Mouse (Mus musculus) intestine, embryonic 16.5 days (tissue): ENCODE results near the gene Inhbc. TPM values are rescaled to one million over a fixed set of nuclear protein-coding genes. Genes with fewer than 3 reads are reported as not detected.

Source experiments
- ATAC-seq: fragments of 200-750 bp; cut with Nextera tagmentation; 2 replicates; pipeline ENCODE4 v1.8.0; 2017; ENCODE audit warnings: moderate TSS enrichment, moderate library complexity
- H3K27ac ChIP-seq: fragments of 300-500 bp; sonication (generic); 2 replicates; pipeline ENCODE4 v1.5.1; 2014; ENCODE audit warnings: mild to moderate bottlenecking, low read length
- H3K27me3 ChIP-seq: fragments of 300-500 bp; sonication (generic); replicated peaks from 2 replicates; pipeline ENCODE4 v1.6.1; 2014; ENCODE audit warnings: low read length, control low read depth, mixed read lengths; ENCODE audit not compliant: control insufficient read depth, insufficient read depth
- H3K36me3 ChIP-seq: fragments of 300-500 bp; sonication (generic); 2 replicates; pipeline ENCODE4 v1.6.1; 2014; ENCODE audit warnings: low read length, control low read depth; ENCODE audit not compliant: control insufficient read depth, insufficient read depth
- H3K4me1 ChIP-seq: fragments of 300-500 bp; sonication (generic); 2 replicates; pipeline ENCODE4 v1.6.1; 2014; ENCODE audit warnings: low read length, control low read depth, mixed read lengths; ENCODE audit not compliant: control insufficient read depth, insufficient read depth
- H3K4me2 ChIP-seq: fragments of 300-500 bp; sonication (generic); 2 replicates; pipeline ENCODE4 v1.6.1; 2014; ENCODE audit warnings: low read depth, low read length, control low read depth
- H3K4me3 ChIP-seq: fragments of 300-500 bp; sonication (generic); 2 replicates; pipeline ENCODE4 v1.5.1; 2014; ENCODE audit warnings: mild to moderate bottlenecking, low read length
- H3K9ac ChIP-seq: fragments of 300-500 bp; sonication (generic); 2 replicates; pipeline ENCODE4 v1.6.1; 2014; ENCODE audit warnings: low read depth, low read length
- H3K9me3 ChIP-seq: fragments of 300-500 bp; sonication (generic); 2 replicates; pipeline ENCODE4 v1.6.1; 2016; ENCODE audit warnings: low read length, control low read depth; ENCODE audit not compliant: control insufficient read depth
- WGBS: fragments of 180-500 bp; shearing (Covaris S2); extraction: QIAGEN DNeasy Blood & Tissue Kit; methylation state at CpG from one replicate; pipeline ENCODE4 v1.1.7; 2014; 5-methylcytosine and 5-hydroxymethylcytosine counted together
- polyA plus RNA-seq: library from polyadenylated mRNA; unstranded; fragments of >200 nt; fragmentation: Nextera tagmentation; extraction: Ambion mirVana; gene quantifications from 2 replicates; pipeline ENCODE4 v1.2.1, GENCODE M21; 2015

The Inhbc gene
- polyA plus RNA-seq, 1 experiment from 2014 or later = not detected

DNA sequence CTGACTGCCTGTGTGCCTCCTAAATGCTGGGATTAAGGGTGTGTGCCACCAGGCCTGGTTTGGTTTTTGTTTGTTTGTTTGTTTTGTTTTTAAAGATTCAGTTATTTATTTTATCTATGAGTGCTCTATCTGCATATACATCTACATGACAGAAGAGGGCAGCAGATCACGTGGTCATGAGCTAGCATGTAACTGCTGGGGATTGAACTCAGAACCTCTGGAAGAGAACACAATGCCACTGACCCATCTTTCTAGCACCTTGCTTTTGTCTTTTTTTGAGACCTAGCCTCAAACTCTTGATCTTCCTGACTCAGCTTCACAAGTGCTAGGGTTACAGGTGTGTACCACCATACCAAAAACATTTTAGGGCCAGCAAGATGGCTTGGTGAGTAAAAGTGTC is 35.0 kb downstream of the Inhbc start:
- no peaks in the 10 kb centered on the region for H3K36me3 ChIP-seq

DNA sequence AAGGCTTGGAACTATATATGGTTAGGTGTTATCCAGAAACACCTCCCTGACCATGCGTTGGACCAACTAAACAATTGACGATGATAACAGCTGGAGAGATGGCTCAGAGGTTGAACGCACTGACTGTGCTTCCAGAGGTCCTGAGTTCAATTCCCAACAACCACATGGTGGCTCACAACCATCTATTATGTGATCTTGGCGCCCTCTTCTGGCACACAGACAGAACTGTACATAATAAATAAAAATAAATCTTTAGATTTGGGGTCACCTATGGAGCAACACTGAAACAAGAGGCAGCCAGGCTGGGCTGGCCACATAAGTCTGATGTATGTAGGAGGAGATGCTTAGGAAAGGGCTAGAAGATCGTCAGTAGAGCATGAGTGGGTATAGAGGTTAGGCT is 37.1 kb downstream of the Inhbc start:
- no peak overlapping the region for H3K4me2 ChIP-seq
- 69% methylated on average over 5 of the region's 5 CpGs for WGBS
- H3K36me3 ChIP-seq = no peaks in the 10 kb centered on the region
- no peaks in the 10 kb centered on the region for H3K9me3 ChIP-seq
- no peak for ATAC-seq
- no peak overlapping the region for H3K27ac ChIP-seq
- no peak overlapping the region for H3K9ac ChIP-seq
- H3K4me1 ChIP-seq = no peaks in the 10 kb centered on the region
- peaks cover 3% of the 10 kb centered on the region; the same call in 1 of the 2 replicates for H3K27me3 ChIP-seq
- no peak overlapping the region for H3K4me3 ChIP-seq

More for the DNA sequence above, 35.0 kb downstream of the Inhbc start:
- no peak overlapping the region for H3K4me2 ChIP-seq
- H3K4me3 ChIP-seq = no peak overlapping the region
- no peak overlapping the region for H3K27ac ChIP-seq
- ATAC-seq = no peak
- H3K27me3 ChIP-seq = no peaks in the 10 kb centered on the region; the same call in 1 of the 2 replicates
- 71% methylated on average over 1 of the region's 1 CpGs for WGBS
- H3K4me1 ChIP-seq = peaks cover 3% of the 10 kb centered on the region; the same call in 1 of the 2 replicates
- no peaks in the 10 kb centered on the region for H3K9me3 ChIP-seq
- H3K9ac ChIP-seq = no peak overlapping the region

DNA sequence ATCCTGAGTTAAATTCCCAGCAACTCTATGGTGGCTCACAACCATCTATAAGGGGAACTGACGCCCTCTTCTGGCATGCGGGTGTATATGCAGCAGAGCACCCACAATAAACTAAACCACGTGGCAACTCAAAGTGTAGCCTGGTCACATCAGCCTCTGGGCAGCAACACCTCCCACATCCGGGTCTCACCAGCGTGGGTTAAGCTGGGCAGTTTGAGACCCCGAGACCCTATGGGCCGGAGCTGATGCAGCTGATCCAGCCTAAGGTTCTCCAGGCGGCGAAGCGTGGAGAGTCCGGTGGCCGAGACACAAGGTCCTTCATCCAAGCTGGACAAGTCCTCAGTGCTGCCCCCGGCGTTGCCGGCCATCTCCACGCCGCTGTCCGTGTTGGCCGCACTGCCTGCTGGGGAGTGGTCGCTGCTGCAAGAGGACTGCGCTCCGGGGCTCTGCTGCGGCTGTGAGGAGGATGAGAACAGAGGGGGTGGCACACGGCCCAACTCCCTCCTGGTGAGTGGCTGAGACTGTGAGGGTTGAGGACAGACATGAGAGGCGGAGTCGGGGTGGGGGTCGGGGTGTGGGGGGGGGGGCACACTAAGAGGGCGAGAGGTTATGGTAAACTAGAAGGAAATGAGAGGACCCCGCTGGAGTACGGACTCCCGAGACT is 37.9 kb downstream of the Inhbc start:
- Histone ChIP-seq H3K36me3 (no peaks in the 10 kb centered on the region), H3K4me3 (no peak overlapping the region), H3K4me1 (no peaks in the 10 kb centered on the region), H3K9me3 (no peaks in the 10 kb centered on the region), H3K9ac (no peak overlapping the region), H3K4me2 (0 out of 2 replicates have a peak overlapping the region, but pooled peaks have one; percentile 24), H3K27me3 (peaks cover 10% of the 10 kb centered on the region), H3K27ac (no peak overlapping the region)
- 47% methylated on average over 31 of the region's 31 CpGs for whole genome bisulfite sequencing
- ATAC-seq = no peak

DNA sequence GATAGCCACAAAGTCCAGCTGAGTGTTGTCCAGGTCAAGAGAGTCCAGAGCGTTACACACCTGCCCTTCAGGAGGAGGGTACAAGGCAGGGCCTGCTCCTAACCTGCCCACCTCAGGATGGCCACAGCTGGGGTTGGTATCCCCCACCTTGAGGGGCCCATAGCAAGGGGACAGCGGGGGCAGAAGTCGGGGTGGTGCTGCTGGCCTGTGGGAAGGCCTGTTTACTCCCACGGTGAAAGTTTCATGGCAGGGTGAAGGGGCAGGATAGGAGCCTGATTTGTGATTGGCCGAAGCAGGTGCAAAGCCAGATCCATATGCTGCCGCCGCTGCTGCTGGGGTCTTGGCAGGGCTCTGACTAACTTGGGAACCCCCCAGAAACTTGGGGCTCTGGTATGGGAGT is 40.0 kb downstream of the Inhbc start:
- H3K27ac ChIP-seq = no peak overlapping the region
- no peak for ATAC-seq
- no peak overlapping the region for H3K4me3 ChIP-seq
- no peak overlapping the region for H3K9ac ChIP-seq
- no peaks in the 10 kb centered on the region for H3K36me3 ChIP-seq
- H3K9me3 ChIP-seq = no peaks in the 10 kb centered on the region
- no peak overlapping the region for H3K4me2 ChIP-seq
- H3K27me3 ChIP-seq = peaks cover 15% of the 10 kb centered on the region
- peaks cover 16% of the 10 kb centered on the region for H3K4me1 ChIP-seq
- 81% methylated on average over 7 of the region's 7 CpGs for WGBS

DNA sequence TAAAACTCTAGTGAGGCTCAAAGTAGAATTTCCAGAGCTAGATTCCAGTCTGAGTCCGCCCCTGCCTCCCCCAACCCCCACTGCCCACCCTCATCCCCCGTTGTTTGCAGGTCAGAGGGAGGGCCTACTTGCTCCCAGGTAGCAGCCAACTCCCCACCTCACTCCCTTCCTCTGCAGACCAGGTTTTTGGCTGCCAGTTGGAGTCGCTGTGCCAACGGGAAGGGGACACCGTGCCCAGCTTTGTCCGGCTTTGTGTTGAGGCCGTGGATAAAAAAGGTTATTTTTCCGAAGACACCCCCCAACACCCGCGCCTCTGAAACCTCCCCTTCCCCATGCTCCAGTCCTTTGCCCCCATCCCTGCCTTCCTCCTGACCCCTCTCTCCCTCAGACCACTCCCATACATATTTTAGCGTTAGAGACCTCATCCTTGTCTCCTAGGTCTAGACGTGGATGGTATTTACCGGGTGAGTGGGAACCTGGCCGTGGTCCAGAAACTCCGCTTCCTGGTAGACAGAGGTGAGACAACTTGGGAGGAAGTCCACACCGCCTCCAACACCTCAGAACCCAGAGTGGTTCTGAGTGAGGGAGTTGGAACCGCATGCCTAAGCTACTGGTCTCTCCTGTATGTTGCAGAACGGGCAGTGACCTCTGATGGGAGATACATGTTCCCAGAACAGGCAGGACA is 42.6 kb downstream of the Inhbc start:
- Histone ChIP-seq H3K9ac (no peak overlapping the region), H3K27ac (no peak overlapping the region), H3K4me1 (peaks cover 18% of the 10 kb centered on the region), H3K27me3 (peaks cover 17% of the 10 kb centered on the region), H3K4me3 (no peak overlapping the region), H3K4me2 (no peak overlapping the region), H3K36me3 (no peaks in the 10 kb centered on the region), H3K9me3 (no peaks in the 10 kb centered on the region)
- ATAC-seq = no peak
- WGBS = 49% methylated on average over 18 of the region's 18 CpGs

DNA sequence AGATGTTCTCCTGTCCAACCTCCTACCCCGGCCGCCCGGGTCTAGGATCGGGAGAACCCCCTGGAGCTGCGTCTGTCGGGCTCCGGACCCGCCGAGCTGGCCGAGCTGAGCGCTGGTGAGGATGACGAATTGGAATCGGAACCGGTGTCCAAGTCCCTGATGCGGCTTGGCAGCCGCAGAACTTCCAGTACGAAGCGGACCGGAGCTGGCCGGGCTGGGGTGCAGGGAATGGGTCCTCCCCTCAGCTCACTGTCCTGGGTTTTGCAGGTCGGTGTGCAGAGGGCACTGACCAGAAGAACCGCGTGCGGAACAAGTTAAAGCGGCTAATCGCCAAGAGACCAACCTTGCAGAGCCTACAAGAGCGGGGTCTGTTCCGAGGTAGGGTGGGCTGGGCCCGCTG is 43.4 kb downstream of the Inhbc start:
- H3K4me2 ChIP-seq = peak overlapping the region; percentile 96
- H3K27ac ChIP-seq = no peak overlapping the region
- H3K36me3 ChIP-seq = no peaks in the 10 kb centered on the region
- peak overlapping the region; percentile 62 for H3K4me3 ChIP-seq
- H3K9me3 ChIP-seq = no peaks in the 10 kb centered on the region
- WGBS = 10% methylated on average over 29 of the region's 29 CpGs
- H3K4me1 ChIP-seq = peaks cover 19% of the 10 kb centered on the region
- H3K9ac ChIP-seq = peak overlapping the region; percentile 72
- ATAC-seq = no peak
- peaks cover 17% of the 10 kb centered on the region for H3K27me3 ChIP-seq

DNA sequence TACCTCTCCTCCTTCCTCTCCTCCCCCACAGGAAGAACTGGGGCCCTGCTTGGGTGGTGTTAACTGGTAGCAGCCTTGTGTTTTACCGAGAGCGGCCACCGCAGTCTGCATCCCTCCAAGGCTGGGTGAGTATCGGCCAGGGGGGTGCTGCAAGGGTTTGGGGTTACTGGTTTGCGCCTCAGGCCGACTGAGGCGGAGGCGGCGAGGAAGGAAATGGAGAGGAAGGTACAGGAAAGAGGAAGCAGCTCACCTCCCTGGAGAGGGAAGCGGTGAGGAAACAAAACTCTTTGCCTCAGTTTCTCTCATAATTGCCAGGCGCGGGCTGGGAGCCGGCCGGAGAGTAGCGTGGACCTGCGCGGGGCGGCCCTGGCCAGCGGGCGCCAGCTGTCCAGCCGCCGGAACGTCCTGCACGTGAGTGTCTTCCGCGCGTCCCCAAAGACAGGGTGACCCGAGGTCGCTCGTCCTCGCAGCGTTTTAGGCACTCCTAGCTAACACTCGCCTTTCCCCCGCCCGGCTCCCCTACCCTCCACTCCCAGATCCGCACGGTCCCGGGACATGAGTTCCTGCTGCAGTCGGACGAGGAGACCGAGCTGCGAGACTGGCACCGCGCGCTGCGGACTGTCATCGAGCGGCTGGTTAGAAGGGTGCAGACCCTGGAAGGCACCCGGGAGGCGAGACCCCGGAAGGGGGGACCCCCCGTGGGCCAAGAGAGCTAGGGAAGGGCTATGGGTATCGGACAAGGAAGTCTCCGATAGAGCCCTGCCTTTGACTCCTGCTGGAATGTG is 44.0 kb downstream of the Inhbc start:
- H3K4me2 ChIP-seq = peak overlapping the region; percentile 96
- H3K9ac ChIP-seq = peak overlapping the region; percentile 72
- no peak overlapping the region for H3K27ac ChIP-seq
- peaks cover 19% of the 10 kb centered on the region for H3K4me1 ChIP-seq
- ATAC-seq = peak; percentile 55
- WGBS = 2% methylated on average over 54 of the region's 54 CpGs
- no peaks in the 10 kb centered on the region for H3K36me3 ChIP-seq
- H3K4me3 ChIP-seq = peak overlapping the region; percentile 62
- no peaks in the 10 kb centered on the region for H3K9me3 ChIP-seq
- peaks cover 17% of the 10 kb centered on the region for H3K27me3 ChIP-seq

DNA sequence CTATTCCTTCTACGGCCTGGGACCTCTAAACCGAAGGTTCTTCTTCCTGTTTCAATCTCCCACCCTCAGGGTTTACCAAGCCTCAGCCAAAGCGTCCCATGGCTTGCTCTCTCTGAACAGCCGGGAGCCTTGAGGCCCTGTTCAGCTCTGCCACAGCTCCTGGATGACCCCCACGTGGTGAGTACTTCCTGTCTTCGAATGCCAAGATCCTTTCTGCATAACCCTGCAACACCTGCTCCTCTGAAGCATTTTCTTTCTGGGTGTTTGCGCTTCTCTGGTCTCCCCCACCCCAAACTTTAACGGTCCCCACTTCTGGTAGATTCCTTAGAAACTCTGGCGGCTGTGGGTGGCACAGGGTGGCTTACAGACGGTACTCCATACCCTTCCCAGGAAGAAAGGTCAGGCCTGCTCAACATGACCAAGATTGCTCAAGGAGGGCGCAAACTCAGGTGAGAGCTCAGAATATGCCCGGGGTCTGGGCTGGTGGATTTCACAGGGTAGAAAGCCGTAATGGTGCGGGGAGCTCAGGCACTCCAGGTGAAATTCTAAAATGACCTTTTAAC is 44.7 kb downstream of the Inhbc start:
- 37% methylated on average over 14 of the region's 14 CpGs for WGBS
- Histone ChIP-seq H3K4me2 (peak overlapping the region; percentile 96), H3K27me3 (peaks cover 17% of the 10 kb centered on the region), H3K9me3 (no peaks in the 10 kb centered on the region), H3K9ac (peak overlapping the region; percentile 72), H3K36me3 (no peaks in the 10 kb centered on the region), H3K27ac (no peak overlapping the region), H3K4me3 (peak overlapping the region; percentile 62), H3K4me1 (peaks cover 19% of the 10 kb centered on the region)
- no peak; the same call in 1 of the 2 replicates for ATAC-seq

DNA sequence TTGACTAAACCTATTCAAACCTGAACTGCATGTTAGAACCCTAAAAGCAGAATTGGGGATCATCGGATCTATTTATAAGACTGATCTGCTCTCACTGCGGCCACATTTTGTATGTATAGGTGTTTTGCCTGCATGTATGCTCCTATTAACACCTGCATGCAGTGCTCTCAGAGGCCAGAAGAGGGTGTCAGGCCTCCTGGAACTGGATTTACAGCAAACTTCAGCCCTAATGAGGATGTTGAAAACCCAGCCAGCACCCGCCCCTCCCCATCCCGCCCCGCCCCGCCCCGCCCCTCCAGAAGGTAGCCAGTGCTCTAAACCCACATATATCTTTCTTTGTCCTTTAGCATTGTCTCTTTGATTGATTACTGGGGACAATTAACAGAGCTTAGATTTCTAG is 45.7 kb downstream of the Inhbc start:
- Histone ChIP-seq H3K27ac (no peak overlapping the region), H3K27me3 (peaks cover 16% of the 10 kb centered on the region), H3K36me3 (no peaks in the 10 kb centered on the region), H3K4me3 (no peak overlapping the region), H3K4me2 (no peak overlapping the region), H3K4me1 (peaks cover 19% of the 10 kb centered on the region), H3K9ac (no peak overlapping the region), H3K9me3 (no peaks in the 10 kb centered on the region)
- 9% methylated on average over 7 of the region's 7 CpGs for WGBS
- peak; percentile 15; the same call in 1 of the 2 replicates for ATAC-seq
